Mouse (Mus musculus): ENCODE measurements around the gene Ldha. TPM values are rescaled to one million over a fixed set of nuclear protein-coding genes. Genes with fewer than 3 reads are reported as not detected.

Ldha gene
- 106 TPM for polyA plus RNA-seq (2014; fragmentation: Illumina TruSeq; extraction: RNeasy Lipid Tissue Mini Kit (QIAGEN cat#74804))

GRCm38 (mm10) chr7:46840787-46841525 lies at the start of gene Ldha:
Gene Ldha, plus strand, starts transcription at chr7:46841475.

GRCm38 (mm10) chr7:46795287-46796205 lies 45.7 kb upstream of the Ldha start, which contains the start of the genes Hps5 and Gtf2h1:
Gene Hps5, minus strand, starts transcription at chr7:46796064.
Gene Gtf2h1, plus strand, starts transcription at chr7:46796103.

GRCm38 (mm10) chr7:46860996-46861395 lies 19.7 kb downstream of the Ldha start, which contains the start of gene Ldhc:
Gene Ldhc, plus strand, starts transcription at chr7:46861203.

Other genes starting within 250 kb of the Ldha start
- gene Sergef, start 201.7 kb upstream of the Ldha start, polyA plus RNA-seq (2014; fragmentation: Illumina TruSeq; extraction: RNeasy Lipid Tissue Mini Kit (QIAGEN cat#74804)) = 1.7 TPM
- gene Tph1, start 168.9 kb upstream of the Ldha start, polyA plus RNA-seq (2014; fragmentation: Illumina TruSeq; extraction: RNeasy Lipid Tissue Mini Kit (QIAGEN cat#74804)) = 0.60 TPM
- 8.5 TPM for gene Saal1, start 130.8 kb upstream of the Ldha start, polyA plus RNA-seq (2014; fragmentation: Illumina TruSeq; extraction: RNeasy Lipid Tissue Mini Kit (QIAGEN cat#74804))
- 1.9 TPM for gene Saa3, start 125.8 kb upstream of the Ldha start, polyA plus RNA-seq (2014; fragmentation: Illumina TruSeq; extraction: RNeasy Lipid Tissue Mini Kit (QIAGEN cat#74804))
- gene Saa4, start 108.9 kb upstream of the Ldha start, polyA plus RNA-seq (2014; fragmentation: Illumina TruSeq; extraction: RNeasy Lipid Tissue Mini Kit (QIAGEN cat#74804)) = not detected
- not detected for gene Saa1, start 98.5 kb upstream of the Ldha start, polyA plus RNA-seq (2014; fragmentation: Illumina TruSeq; extraction: RNeasy Lipid Tissue Mini Kit (QIAGEN cat#74804))
- gene Saa2, start 89.7 kb upstream of the Ldha start, polyA plus RNA-seq (2014; fragmentation: Illumina TruSeq; extraction: RNeasy Lipid Tissue Mini Kit (QIAGEN cat#74804)) = not detected
- 24.9 TPM for gene Hps5, start 45.4 kb upstream of the Ldha start, polyA plus RNA-seq (2014; fragmentation: Illumina TruSeq; extraction: RNeasy Lipid Tissue Mini Kit (QIAGEN cat#74804))
- 86.2 TPM for gene Gtf2h1, start 45.4 kb upstream of the Ldha start, polyA plus RNA-seq (2014; fragmentation: Illumina TruSeq; extraction: RNeasy Lipid Tissue Mini Kit (QIAGEN cat#74804))
- gene Ldhc, start 19.7 kb downstream of the Ldha start, polyA plus RNA-seq (2014; fragmentation: Illumina TruSeq; extraction: RNeasy Lipid Tissue Mini Kit (QIAGEN cat#74804)) = 0.74 TPM
- gene Tsg101, start 78.5 kb downstream of the Ldha start, polyA plus RNA-seq (2014; fragmentation: Illumina TruSeq; extraction: RNeasy Lipid Tissue Mini Kit (QIAGEN cat#74804)) = 346 TPM
- 41.9 TPM for gene Uevld, start 117.1 kb downstream of the Ldha start, polyA plus RNA-seq (2014; fragmentation: Illumina TruSeq; extraction: RNeasy Lipid Tissue Mini Kit (QIAGEN cat#74804))
- not detected for gene Gm9999, start 142.1 kb downstream of the Ldha start, polyA plus RNA-seq (2014; fragmentation: Illumina TruSeq; extraction: RNeasy Lipid Tissue Mini Kit (QIAGEN cat#74804))
- gene Spty2d1, start 166.9 kb downstream of the Ldha start, polyA plus RNA-seq (2014; fragmentation: Illumina TruSeq; extraction: RNeasy Lipid Tissue Mini Kit (QIAGEN cat#74804)) = 73.8 TPM
- gene Tmem86a, start 209.1 kb downstream of the Ldha start, polyA plus RNA-seq (2014; fragmentation: Illumina TruSeq; extraction: RNeasy Lipid Tissue Mini Kit (QIAGEN cat#74804)) = 16.7 TPM

All from ovary, adult 10 weeks (tissue).